Mouse (Mus musculus) heart, postnatal 0 days (tissue): ENCODE data around the gene Lat.

Source experiments
- CTCF ChIP-seq: IDR thresholded peaks from 2 replicates; pipeline ENCODE4 v1.5.1; 2016; ENCODE audit warnings: antibody characterized with exemption, control low read depth, low read depth
- EP300 ChIP-seq: IDR thresholded peaks from 2 replicates; pipeline ENCODE4 v1.6.1; 2016; ENCODE audit warnings: antibody characterized with exemption, low read depth

- TF ChIP-seq CTCF (no peak), EP300 (no peak)
These were observed 5.2 kb upstream of the Lat start for GRCm38 (mm10) chr7:126374526-126374925.
